36 mouse cellular contexts compared by ENCODE assay signal in the genomic region with DNA sequence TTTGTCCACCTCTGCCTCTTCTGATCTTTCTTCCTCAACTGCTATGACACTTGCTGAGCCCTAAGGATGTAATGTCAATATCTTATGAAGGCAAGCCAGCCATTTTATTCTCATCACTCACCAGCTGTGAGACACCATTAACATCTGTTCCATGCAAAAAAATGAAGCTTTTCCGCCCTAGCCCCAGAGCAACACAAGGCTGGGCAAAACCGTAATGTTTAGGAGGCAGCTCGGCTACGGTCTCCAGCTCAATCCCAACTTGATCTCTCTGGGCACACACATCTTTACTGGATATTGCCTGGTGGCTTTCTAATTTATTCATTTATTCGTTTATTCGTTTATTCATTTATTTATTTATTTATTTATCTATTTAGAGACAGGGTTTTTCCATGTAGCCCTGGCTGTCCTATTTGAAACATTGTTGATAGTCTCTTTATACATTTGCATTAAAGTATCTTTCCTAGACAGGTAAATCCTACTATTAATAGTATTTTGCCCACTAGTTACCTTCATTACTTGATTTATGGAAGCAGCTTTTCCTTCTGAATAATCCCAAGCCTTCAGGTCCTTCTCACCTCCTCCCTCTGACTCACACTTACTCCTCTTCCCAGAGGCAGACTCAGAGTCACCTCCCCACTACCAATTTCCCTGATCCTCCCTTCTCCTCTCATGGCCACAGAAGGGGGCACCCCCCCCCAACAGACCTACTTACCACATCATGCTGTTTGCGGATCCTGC.
"Had no signal": no experiment of that assay in that cellular context is flagged by ENCODE, and none has a peak within 500 bp of the region (broad histone marks: within the 10 kb centered on the region; RNA-seq: fewer than 3 reads in every experiment).

No protein-coding gene starts in this region.

- H3K4me1 ChIP-seq: heart, embryonic 10.5 days; heart, embryonic 12.5 days; heart, embryonic 13.5 days; heart, embryonic 15.5 days; hindbrain, embryonic 13.5 days; hindbrain, embryonic 15.5 days; intestine, embryonic 15.5 days had no signal

- ATAC-seq: hindbrain, embryonic 16.5 days; hindbrain, postnatal 0 days; inflammation-experienced regulatory T-cells, adult 6 months; intestine, embryonic 15.5 days; intestine, embryonic 16.5 days; intestine, postnatal 0 days had no signal

- H3K9me3 ChIP-seq: heart, embryonic 10.5 days; heart, embryonic 12.5 days; heart, embryonic 13.5 days; heart, embryonic 15.5 days; hindbrain, embryonic 10.5 days; hindbrain, embryonic 12.5 days; hindbrain, embryonic 13.5 days; hindbrain, embryonic 15.5 days; intestine, embryonic 15.5 days; kidney, embryonic 15.5 days had no signal

- H3K4me2 ChIP-seq: heart, embryonic 11.5 days; heart, embryonic 12.5 days; heart, embryonic 13.5 days; heart, embryonic 15.5 days; hindbrain, embryonic 12.5 days; hindbrain, embryonic 13.5 days; hindbrain, embryonic 14.5 days; hindbrain, embryonic 15.5 days; intestine, embryonic 15.5 days; kidney, embryonic 15.5 days had no signal

- H3K27me3 ChIP-seq: heart, embryonic 12.5 days; heart, embryonic 13.5 days; heart, embryonic 15.5 days; hindbrain, embryonic 12.5 days; hindbrain, embryonic 13.5 days; hindbrain, embryonic 15.5 days; intestine, embryonic 15.5 days; kidney, embryonic 15.5 days had no signal

- DNase-seq: heart, postnatal 10 days; heart, postnatal 14 days; heart, postnatal 36 days; heart, postnatal 4 days; kidney, adult 11 months; kidney, adult 18-20 months; kidney, adult 2 months; kidney, adult 8-10 months; kidney, adult 9 months; kidney, postnatal 10 days; kidney, postnatal 14 days; kidney, postnatal 25 days; kidney, postnatal 36 days; kidney, postnatal 4 days; layer of hippocampus, adult 9-11 months; layer of hippocampus, postnatal 36 days had no signal

- H3K36me3 ChIP-seq: heart, embryonic 10.5 days; heart, embryonic 12.5 days; heart, embryonic 13.5 days; heart, embryonic 15.5 days; hindbrain, embryonic 10.5 days; hindbrain, embryonic 12.5 days; hindbrain, embryonic 13.5 days; hindbrain, embryonic 15.5 days; intestine, embryonic 15.5 days; kidney, embryonic 15.5 days had no signal

- H3K27ac ChIP-seq: heart, embryonic 10.5 days; heart, embryonic 13.5 days; heart, embryonic 15.5 days; hindbrain, embryonic 10.5 days; hindbrain, embryonic 12.5 days; hindbrain, embryonic 13.5 days; hindbrain, embryonic 14.5 days; hindbrain, embryonic 15.5 days; hindbrain, postnatal 0 days; intestine, embryonic 15.5 days; kidney, embryonic 15.5 days; kidney, postnatal 0 days; layer of hippocampus, adult 2 months; left cerebral cortex, adult 2 months had no signal

- H3K9ac ChIP-seq: heart, embryonic 12.5 days; heart, embryonic 13.5 days; heart, embryonic 15.5 days; hindbrain, embryonic 12.5 days; hindbrain, embryonic 13.5 days; hindbrain, embryonic 14.5 days; hindbrain, embryonic 15.5 days; intestine, embryonic 15.5 days; kidney, embryonic 15.5 days had no signal

- H3K4me3 ChIP-seq: heart, embryonic 10.5 days; heart, embryonic 12.5 days; heart, embryonic 13.5 days; heart, embryonic 15.5 days; hindbrain, embryonic 10.5 days; hindbrain, embryonic 12.5 days; hindbrain, embryonic 13.5 days; hindbrain, embryonic 15.5 days; intestine, embryonic 15.5 days; kidney, embryonic 15.5 days; layer of hippocampus, adult 2 months; left cerebral cortex, adult 2 months had no signal
